Mouse (Mus musculus): Measurements from ENCODE around the gene Olfr1502. TPM values are rescaled to one million over a fixed set of nuclear protein-coding genes. Genes with fewer than 3 reads are reported as not detected.
"Not testable (repeated sequence)": the region's sequence is repeated elsewhere in the genome, so short reads cannot be mapped to it uniquely, and the experiment has no call there.

Gene Olfr1502
- not detected in 2 replicates for polyA plus RNA-seq (2014; fragmentation: Nextera tagmentation; extraction: Ambion mirVana)

DNA sequence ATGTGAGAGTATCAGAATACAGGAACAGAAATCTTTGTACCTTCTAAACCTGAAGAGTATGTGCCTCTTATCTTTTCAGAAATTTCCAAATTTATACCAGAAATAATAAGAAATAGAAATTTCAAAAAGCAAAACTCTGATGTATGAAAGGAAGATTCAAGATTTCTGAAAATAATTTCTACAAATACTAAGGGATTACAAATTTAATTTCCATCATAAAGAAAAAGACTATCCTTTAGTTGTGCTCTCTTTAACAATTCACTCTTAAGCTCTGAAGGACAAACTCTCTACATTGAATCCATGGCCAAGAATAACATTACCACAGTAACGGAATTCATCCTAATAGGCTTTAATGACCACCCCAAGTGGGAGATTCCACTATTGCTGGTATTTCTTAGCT is at the start of gene Olfr1502:
Olfr1502 (plus strand) TSS at position 301 of the 400 bp plus-strand sequence.
- Histone ChIP-seq H3K9ac (ENCODE audit: low read depth, low read length) (no peak within 1 kb of the TSS), H3K27ac (replicated peaks; ENCODE audit: low read depth, low read length) (no peak within 1 kb of the TSS), H3K27me3 (replicated peaks; ENCODE audit: control insufficient read depth, insufficient read depth, low read length) (no peaks in the 10 kb centered on the region), H3K4me1 (ENCODE audit: control insufficient read depth, insufficient read depth, low read length) (no peaks in the 10 kb centered on the region), H3K4me2 (ENCODE audit: low read depth, low read length) (no peak within 1 kb of the TSS), H3K4me3 (ENCODE audit: low read depth, low read length) (no peak within 1 kb of the TSS), H3K9me3 (ENCODE audit: control insufficient read depth, low read length) (no peaks in the 10 kb centered on the region), H3K36me3 (ENCODE audit: control insufficient read depth, insufficient read depth, low read length) (no peaks in the 10 kb centered on the region)
- WGBS = 85% methylated on average over 1 of the region's 1 CpGs
- DNase-seq (ENCODE audit: low spot score) (no peak), ATAC-seq (ENCODE audit: low read depth) (no peak)

- Histone ChIP-seq H3K4me3 (ENCODE audit: low read depth, low read length) (no peak overlapping the region), H3K27me3 (replicated peaks; ENCODE audit: control insufficient read depth, insufficient read depth, low read length) (no peaks in the 10 kb centered on the region), H3K36me3 (ENCODE audit: control insufficient read depth, insufficient read depth, low read length) (no peaks in the 10 kb centered on the region), H3K27ac (replicated peaks; ENCODE audit: low read depth, low read length) (no peak overlapping the region), H3K4me2 (ENCODE audit: low read depth, low read length) (no peak overlapping the region), H3K9ac (ENCODE audit: low read depth, low read length) (no peak overlapping the region), H3K4me1 (ENCODE audit: control insufficient read depth, insufficient read depth, low read length) (no peaks in the 10 kb centered on the region), H3K9me3 (ENCODE audit: control insufficient read depth, low read length) (no peaks in the 10 kb centered on the region)
- WGBS = 64% methylated on average over 2 of the region's 2 CpGs
- ATAC-seq (ENCODE audit: low read depth) (no peak), DNase-seq (ENCODE audit: low spot score) (no peak)
These were observed 48.8 kb upstream of the Olfr1502 start for GRCm38 (mm10) chr19:13812823-13813222.

DNA sequence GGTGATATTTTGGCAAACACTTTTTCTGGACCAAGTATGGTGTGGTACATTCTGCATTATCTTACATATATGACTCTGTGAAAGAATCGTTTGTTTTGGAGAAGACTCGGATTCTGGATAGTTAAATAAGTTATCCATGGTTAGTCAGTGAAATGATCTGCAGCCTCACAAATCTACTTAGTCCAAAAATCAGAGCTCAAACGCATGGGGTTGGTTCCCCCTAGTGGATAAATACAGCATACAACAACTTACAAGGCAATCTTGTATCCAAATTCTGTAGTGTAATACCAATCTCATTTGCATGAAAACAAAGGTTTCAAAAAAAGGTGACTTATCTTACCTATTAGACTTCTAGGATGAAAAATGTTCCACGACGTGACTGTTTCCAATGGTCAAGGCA is 42.8 kb upstream of the Olfr1502 start:
- H3K9me3 ChIP-seq (ENCODE audit: control insufficient read depth, low read length) = no peaks in the 10 kb centered on the region
- DNase-seq (ENCODE audit: low spot score) (no peak), ATAC-seq (ENCODE audit: low read depth) (no peak)
- H3K27ac ChIP-seq (replicated peaks; ENCODE audit: low read depth, low read length) = no peak overlapping the region
- H3K4me2 ChIP-seq (ENCODE audit: low read depth, low read length) = no peak overlapping the region
- WGBS = 28% methylated on average over 5 of the region's 5 CpGs
- H3K4me1 ChIP-seq (ENCODE audit: control insufficient read depth, insufficient read depth, low read length) = no peaks in the 10 kb centered on the region
- no peaks in the 10 kb centered on the region for H3K36me3 ChIP-seq (ENCODE audit: control insufficient read depth, insufficient read depth, low read length)
- H3K9ac ChIP-seq (ENCODE audit: low read depth, low read length) = no peak overlapping the region
- H3K4me3 ChIP-seq (ENCODE audit: low read depth, low read length) = no peak overlapping the region
- H3K27me3 ChIP-seq (replicated peaks; ENCODE audit: control insufficient read depth, insufficient read depth, low read length) = no peaks in the 10 kb centered on the region

DNA sequence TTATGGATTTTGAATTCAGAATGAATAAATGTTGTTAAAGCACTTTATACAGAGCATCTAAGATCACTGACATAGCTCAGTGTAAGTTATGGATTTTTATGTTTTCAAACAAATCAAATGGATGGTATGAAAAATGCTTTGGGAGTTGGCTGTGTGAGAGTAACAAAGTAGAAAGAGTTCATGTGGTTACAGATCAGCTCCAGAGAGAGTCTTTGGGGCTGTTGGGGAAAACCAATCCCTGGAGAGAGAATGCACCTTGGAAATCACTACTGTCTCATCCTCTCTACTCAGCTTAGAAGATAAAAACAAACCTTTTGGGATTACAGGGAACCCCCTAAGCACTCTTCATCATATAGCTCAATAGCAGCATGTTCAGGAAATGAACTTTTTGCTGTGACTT is 42.2 kb upstream of the Olfr1502 start, which contains the start of gene Olfr1499:
Olfr1499 (minus strand) TSS at position 101 of the 400 bp plus-strand sequence.
- Histone ChIP-seq H3K4me1 (ENCODE audit: control insufficient read depth, insufficient read depth, low read length) (no peaks in the 10 kb centered on the region), H3K27ac (replicated peaks; ENCODE audit: low read depth, low read length) (no peak within 1 kb of the TSS), H3K4me3 (ENCODE audit: low read depth, low read length) (no peak within 1 kb of the TSS), H3K4me2 (ENCODE audit: low read depth, low read length) (no peak within 1 kb of the TSS), H3K27me3 (replicated peaks; ENCODE audit: control insufficient read depth, insufficient read depth, low read length) (no peaks in the 10 kb centered on the region), H3K9me3 (ENCODE audit: control insufficient read depth, low read length) (no peaks in the 10 kb centered on the region), H3K36me3 (ENCODE audit: control insufficient read depth, insufficient read depth, low read length) (no peaks in the 10 kb centered on the region), H3K9ac (ENCODE audit: low read depth, low read length) (no peak within 1 kb of the TSS)
- ATAC-seq (ENCODE audit: low read depth) (no peak), DNase-seq (ENCODE audit: low spot score) (no peak)

DNA sequence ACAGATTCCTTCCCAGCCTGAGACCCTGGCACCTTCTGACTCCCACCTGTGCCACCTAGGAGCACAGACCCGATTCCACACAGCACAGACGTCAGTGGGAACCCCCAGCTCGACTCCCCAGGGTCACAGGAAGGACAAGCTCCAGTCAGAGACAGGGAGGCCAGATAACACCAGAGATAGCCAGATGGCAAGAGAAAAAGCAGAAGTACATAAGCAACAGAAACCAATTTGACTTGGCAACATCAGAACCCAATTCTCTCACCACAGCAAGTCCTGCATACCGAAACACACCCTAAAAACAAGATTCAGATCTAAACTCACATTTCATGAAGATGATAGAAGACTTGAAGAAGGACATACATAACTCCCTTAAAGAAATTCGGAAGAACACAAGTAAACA is 40.7 kb upstream of the Olfr1502 start:
- Histone ChIP-seq H3K27ac (replicated peaks; ENCODE audit: low read depth, low read length) (no peak overlapping the region), H3K27me3 (replicated peaks; ENCODE audit: control insufficient read depth, insufficient read depth, low read length) (no peaks in the 10 kb centered on the region), H3K9ac (ENCODE audit: low read depth, low read length) (no peak overlapping the region), H3K4me3 (ENCODE audit: low read depth, low read length) (no peak overlapping the region), H3K4me1 (ENCODE audit: control insufficient read depth, insufficient read depth, low read length) (no peaks in the 10 kb centered on the region), H3K9me3 (ENCODE audit: control insufficient read depth, low read length) (no peaks in the 10 kb centered on the region), H3K4me2 (ENCODE audit: low read depth, low read length) (no peak overlapping the region), H3K36me3 (ENCODE audit: control insufficient read depth, insufficient read depth, low read length) (no peaks in the 10 kb centered on the region)
- no peak for DNase-seq (ENCODE audit: low spot score)
- 57% methylated on average over 5 of the region's 5 CpGs for WGBS
- no peak for ATAC-seq (ENCODE audit: low read depth)

DNA sequence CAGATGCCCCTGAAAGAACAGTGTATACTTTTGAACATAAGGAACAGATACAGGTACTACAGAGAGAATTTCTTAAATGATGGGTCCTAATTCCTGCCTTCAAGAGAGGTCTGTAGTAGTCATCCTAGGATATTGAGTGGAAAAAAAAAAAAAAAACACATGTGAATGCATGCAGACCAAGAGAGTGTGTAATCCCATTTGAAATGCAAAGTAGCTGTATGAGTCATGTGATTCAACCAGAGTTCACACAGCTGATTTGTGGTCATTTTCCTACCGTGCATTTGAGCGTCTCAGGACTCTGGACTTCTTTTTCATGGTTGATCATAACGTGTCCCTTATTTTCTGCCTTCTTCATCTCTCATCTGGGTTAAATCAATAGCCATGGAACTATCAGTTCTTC is 33.1 kb upstream of the Olfr1502 start:
- Histone ChIP-seq H3K27me3 (replicated peaks; ENCODE audit: control insufficient read depth, insufficient read depth, low read length) (no peaks in the 10 kb centered on the region), H3K9me3 (ENCODE audit: control insufficient read depth, low read length) (no peaks in the 10 kb centered on the region), H3K4me2 (ENCODE audit: low read depth, low read length) (no peak overlapping the region), H3K4me1 (ENCODE audit: control insufficient read depth, insufficient read depth, low read length) (no peaks in the 10 kb centered on the region), H3K27ac (replicated peaks; ENCODE audit: low read depth, low read length) (no peak overlapping the region), H3K36me3 (ENCODE audit: control insufficient read depth, insufficient read depth, low read length) (no peaks in the 10 kb centered on the region), H3K9ac (ENCODE audit: low read depth, low read length) (no peak overlapping the region), H3K4me3 (ENCODE audit: low read depth, low read length) (no peak overlapping the region)
- 67% methylated on average over 3 of the region's 3 CpGs for WGBS
- no peak for DNase-seq (ENCODE audit: low spot score)
- ATAC-seq (ENCODE audit: low read depth) = no peak

GRCm38 (mm10) chr19:13830388-13830787 is 31.2 kb upstream of the Olfr1502 start, which contains the start of gene Olfr1500:
Gene Olfr1500 (minus strand): TSS chr19:13830488.
- H3K4me2 ChIP-seq (ENCODE audit: low read depth, low read length) = no peak within 1 kb of the TSS
- H3K9me3 ChIP-seq (ENCODE audit: control insufficient read depth, low read length) = no peaks in the 10 kb centered on the region
- no peaks in the 10 kb centered on the region for H3K27me3 ChIP-seq (replicated peaks; ENCODE audit: control insufficient read depth, insufficient read depth, low read length)
- no peak for DNase-seq (ENCODE audit: low spot score)
- no peaks in the 10 kb centered on the region for H3K36me3 ChIP-seq (ENCODE audit: control insufficient read depth, insufficient read depth, low read length)
- no peak within 1 kb of the TSS for H3K9ac ChIP-seq (ENCODE audit: low read depth, low read length)
- H3K4me3 ChIP-seq (ENCODE audit: low read depth, low read length) = no peak within 1 kb of the TSS
- no peak for ATAC-seq (ENCODE audit: low read depth)
- no peaks in the 10 kb centered on the region for H3K4me1 ChIP-seq (ENCODE audit: control insufficient read depth, insufficient read depth, low read length)
- no peak within 1 kb of the TSS for H3K27ac ChIP-seq (replicated peaks; ENCODE audit: low read depth, low read length)

DNA sequence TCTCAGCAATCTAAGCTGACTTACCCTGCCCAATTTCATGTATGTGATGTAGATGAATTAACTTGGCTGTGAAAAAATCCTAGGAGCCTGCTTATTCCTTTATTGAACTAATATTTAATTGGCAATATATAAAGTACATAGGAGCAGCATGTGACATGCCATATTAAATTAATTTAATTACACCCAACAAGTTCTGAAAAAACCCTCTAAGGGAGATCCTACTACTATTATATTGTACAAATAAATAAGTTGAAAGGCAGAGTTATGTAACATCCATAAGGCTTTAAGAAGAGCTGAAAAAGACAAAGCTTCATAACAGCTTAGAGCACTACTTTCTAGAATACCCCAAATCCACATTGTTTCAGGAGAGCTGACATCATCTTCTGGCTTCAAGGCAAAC is 11.0 kb upstream of the Olfr1502 start, which contains the start of gene Olfr1501:
Olfr1501 (minus strand) TSS at position 101 of the 400 bp plus-strand sequence.
- H3K4me1 ChIP-seq (ENCODE audit: control insufficient read depth, insufficient read depth, low read length); H3K27ac ChIP-seq (replicated peaks; ENCODE audit: low read depth, low read length); H3K9me3 ChIP-seq (ENCODE audit: control insufficient read depth, low read length); ATAC-seq (ENCODE audit: low read depth); H3K4me3 ChIP-seq (ENCODE audit: low read depth, low read length); H3K4me2 ChIP-seq (ENCODE audit: low read depth, low read length); DNase-seq (ENCODE audit: low spot score); H3K9ac ChIP-seq (ENCODE audit: low read depth, low read length); H3K36me3 ChIP-seq (ENCODE audit: control insufficient read depth, insufficient read depth, low read length); H3K27me3 ChIP-seq (replicated peaks; ENCODE audit: control insufficient read depth, insufficient read depth, low read length): not testable (repeated sequence)

GRCm38 (mm10) chr19:13897828-13898227 is 36.2 kb downstream of the Olfr1502 start, which contains the start of gene Olfr1504:
Gene Olfr1504 (minus strand): TSS chr19:13897928.
- 62% methylated on average over 1 of the region's 1 CpGs for WGBS
- DNase-seq (ENCODE audit: low spot score) = no peak

More at GRCm38 (mm10) chr19:13897828-13898227, 36.2 kb downstream of the Olfr1502 start, which contains the start of gene Olfr1504:
- Histone ChIP-seq H3K4me3 (ENCODE audit: low read depth, low read length) (no peak within 1 kb of the TSS), H3K4me2 (ENCODE audit: low read depth, low read length) (no peak within 1 kb of the TSS), H3K36me3 (ENCODE audit: control insufficient read depth, insufficient read depth, low read length) (no peaks in the 10 kb centered on the region), H3K27me3 (replicated peaks; ENCODE audit: control insufficient read depth, insufficient read depth, low read length) (no peaks in the 10 kb centered on the region), H3K27ac (replicated peaks; ENCODE audit: low read depth, low read length) (no peak within 1 kb of the TSS), H3K9me3 (ENCODE audit: control insufficient read depth, low read length) (no peaks in the 10 kb centered on the region), H3K9ac (ENCODE audit: low read depth, low read length) (no peak within 1 kb of the TSS), H3K4me1 (ENCODE audit: control insufficient read depth, insufficient read depth, low read length) (no peaks in the 10 kb centered on the region)
- ATAC-seq (ENCODE audit: low read depth) = no peak
